ENCODE assay signal across 9 mouse cellular contexts in genomic region chr13:55483071-55483470, GRCm38 (mm10). TPM values are rescaled to one million over a fixed set of nuclear protein-coding genes. Genes with fewer than 3 reads are reported as not detected.
DNase-seq lines count a peak whose midpoint lies in the region; ATAC-seq lines count a peak whose summit lies in the region.
"Had no signal": no experiment of that assay in that cellular context is flagged by ENCODE, and none has a peak within 500 bp of the region (broad histone marks: within the 10 kb centered on the region; RNA-seq: fewer than 3 reads in every experiment).

No protein-coding gene starts in this region.

- H3K4me3 ChIP-seq in heart, embryonic 16.5 days (ENCODE audit: low read length): no peak overlapping the region
- H3K4me3 ChIP-seq in forebrain, embryonic 16.5 days (replicated peaks; ENCODE audit: low read length): peak overlapping the region; percentile 67
- peak overlapping the region; percentile 68 for H3K4me3 ChIP-seq in midbrain, embryonic 12.5 days

- no peak overlapping the region for H3K4me2 ChIP-seq in heart, embryonic 16.5 days (ENCODE audit: low read depth, low read length)
- peak overlapping the region; percentile 89 for H3K4me2 ChIP-seq in forebrain, embryonic 16.5 days (ENCODE audit: low read length)
- H3K4me2 ChIP-seq in midbrain, embryonic 12.5 days (replicated peaks): peak overlapping the region; percentile 96

- peak overlapping the region; percentile 47 for H3K27ac ChIP-seq in heart, embryonic 16.5 days (ENCODE audit: low read length)
- H3K27ac ChIP-seq in forebrain, embryonic 16.5 days (ENCODE audit: low read length): peak overlapping the region; percentile 97
- peak overlapping the region; percentile 99 for H3K27ac ChIP-seq in midbrain, embryonic 12.5 days (replicated peaks)

- intact Hi-C loops in heart, postnatal 14 days (cut with DNase I): no loop called here

- H3K9ac ChIP-seq in heart, embryonic 16.5 days (ENCODE audit: low read length): no peak overlapping the region
- H3K9ac ChIP-seq in forebrain, embryonic 16.5 days (replicated peaks; ENCODE audit: low read depth, low read length): peak overlapping the region; percentile 98
- H3K9ac ChIP-seq in midbrain, embryonic 12.5 days (replicated peaks): peak overlapping the region; percentile 46

- peaks cover 51% of the 10 kb centered on the region for H3K27me3 ChIP-seq in heart, embryonic 16.5 days (ENCODE audit: control insufficient read depth, insufficient read depth, low read length)
- no peaks in the 10 kb centered on the region for H3K27me3 ChIP-seq in forebrain, embryonic 16.5 days (replicated peaks; ENCODE audit: control insufficient read depth, insufficient read depth, low read length)
- H3K27me3 ChIP-seq in midbrain, embryonic 12.5 days: no peaks in the 10 kb centered on the region

- peaks cover 19% of the 10 kb centered on the region for H3K36me3 ChIP-seq in heart, embryonic 16.5 days (ENCODE audit: control insufficient read depth, insufficient read depth)
- H3K36me3 ChIP-seq in forebrain, embryonic 16.5 days (ENCODE audit: control insufficient read depth, insufficient read depth): peaks cover 35% of the 10 kb centered on the region
- peaks cover 53% of the 10 kb centered on the region for H3K36me3 ChIP-seq in midbrain, embryonic 12.5 days

- no peaks in the 10 kb centered on the region for H3K9me3 ChIP-seq in heart, embryonic 16.5 days (replicated peaks; ENCODE audit: control insufficient read depth, low read length)
- no peaks in the 10 kb centered on the region for H3K9me3 ChIP-seq in forebrain, embryonic 16.5 days (ENCODE audit: control insufficient read depth, low read length)
- H3K9me3 ChIP-seq in midbrain, embryonic 12.5 days: no peaks in the 10 kb centered on the region

- DNase-seq in heart, postnatal 14 days: no peak
- peak; percentile 90 for DNase-seq in Muller cell, postnatal 12 days (ENCODE audit: inconsistent ontology term)
- DNase-seq in cerebellum, adult 9-11 months: no peak
- DNase-seq in cerebellum, postnatal 25 days: no peak
- no peak for DNase-seq in ovary, postnatal 14 days (ENCODE audit: low spot score)
- DNase-seq: kidney, adult 8-10 months had no signal

- peaks cover 57% of the 10 kb centered on the region for H3K4me1 ChIP-seq in heart, embryonic 16.5 days (ENCODE audit: control insufficient read depth, insufficient read depth, low read length)
- peaks cover 45% of the 10 kb centered on the region for H3K4me1 ChIP-seq in forebrain, embryonic 16.5 days (replicated peaks; ENCODE audit: control insufficient read depth, insufficient read depth, low read length)
- peaks cover 49% of the 10 kb centered on the region for H3K4me1 ChIP-seq in midbrain, embryonic 12.5 days

- WGBS in heart, embryonic 16.5 days: 41% methylated on average over 9 of the region's 9 CpGs
- WGBS in forebrain, embryonic 16.5 days: 66% methylated on average over 9 of the region's 9 CpGs
- 53% methylated on average over 9 of the region's 9 CpGs for WGBS in midbrain, embryonic 12.5 days

- no peak for ATAC-seq in heart, embryonic 16.5 days (replicated peaks; ENCODE audit: extremely low read depth, insufficient read depth, low FRiP score)
- ATAC-seq in forebrain, embryonic 16.5 days: no peak
- ATAC-seq in midbrain, embryonic 12.5 days (ENCODE audit: low FRiP score, low read depth): no peak

RNA-seq across cellular contexts. Expression of gene Dbn1, which starts 4.8 kb away (rescaled TPM):
- polyA plus RNA-seq in heart, embryonic 16.5 days (2015; fragmentation: Nextera tagmentation; extraction: Ambion mirVana): 59.4 and 62.5 TPM in 2 replicates
- total RNA-seq in heart, postnatal 14 days (2021): 10 to 100 TPM; 27.0 to 27.3 TPM
- polyA plus RNA-seq in forebrain, embryonic 16.5 days (2015; fragmentation: Nextera tagmentation; extraction: Ambion mirVana): 792 and 816 TPM in 2 replicates
- polyA plus RNA-seq in midbrain, embryonic 12.5 days (2016; fragmentation: Nextera tagmentation; extraction: Ambion mirVana): 558 and 585 TPM in 2 replicates

RNA-seq across cellular contexts. Expression of gene Prr7, which starts 19.0 kb away (rescaled TPM):
- 0.25 and 0.28 TPM in 2 replicates for polyA plus RNA-seq in heart, embryonic 16.5 days (2015; fragmentation: Nextera tagmentation; extraction: Ambion mirVana)
- 1 to 10 TPM in 1 of 2 experiments, under 1 TPM in 1; 0.81 to 1.6 TPM for total RNA-seq in heart, postnatal 14 days (2021)
- polyA plus RNA-seq in forebrain, embryonic 16.5 days (2015; fragmentation: Nextera tagmentation; extraction: Ambion mirVana): 4.1 and 4.3 TPM in 2 replicates
- 2.0 and 2.3 TPM in 2 replicates for polyA plus RNA-seq in midbrain, embryonic 12.5 days (2016; fragmentation: Nextera tagmentation; extraction: Ambion mirVana)

RNA-seq across cellular contexts. Expression of gene Pdlim7, which starts 30.4 kb away (rescaled TPM):
- polyA plus RNA-seq in heart, embryonic 16.5 days (2015; fragmentation: Nextera tagmentation; extraction: Ambion mirVana): 229 and 248 TPM in 2 replicates
- total RNA-seq in heart, postnatal 14 days (2021): 10 to 100 TPM; 52.3 to 56.6 TPM
- polyA plus RNA-seq in forebrain, embryonic 16.5 days (2015; fragmentation: Nextera tagmentation; extraction: Ambion mirVana): 132 and 147 TPM in 2 replicates
- 140 and 156 TPM in 2 replicates for polyA plus RNA-seq in midbrain, embryonic 12.5 days (2016; fragmentation: Nextera tagmentation; extraction: Ambion mirVana)

RNA-seq across cellular contexts. Expression of gene Grk6, which starts 38.2 kb away (rescaled TPM):
- 11.4 and 19.4 TPM in 2 replicates for polyA plus RNA-seq in heart, embryonic 16.5 days (2015; fragmentation: Nextera tagmentation; extraction: Ambion mirVana)
- 10 to 100 TPM; 24.3 to 27.2 TPM for total RNA-seq in heart, postnatal 14 days (2021)
- 39.4 and 40.1 TPM in 2 replicates for polyA plus RNA-seq in forebrain, embryonic 16.5 days (2015; fragmentation: Nextera tagmentation; extraction: Ambion mirVana)
- polyA plus RNA-seq in midbrain, embryonic 12.5 days (2016; fragmentation: Nextera tagmentation; extraction: Ambion mirVana): 53.1 and 58.5 TPM in 2 replicates

RNA-seq across cellular contexts. Expression of gene Dok3, which starts 46.0 kb away (rescaled TPM):
- polyA plus RNA-seq in heart, embryonic 16.5 days (2015; fragmentation: Nextera tagmentation; extraction: Ambion mirVana): 1.9 and 2.2 TPM in 2 replicates
- 1 to 10 TPM; 1.9 to 2.3 TPM for total RNA-seq in heart, postnatal 14 days (2021)
- polyA plus RNA-seq in forebrain, embryonic 16.5 days (2015; fragmentation: Nextera tagmentation; extraction: Ambion mirVana): 3.1 and 4.6 TPM in 2 replicates
- 2.9 and 4.6 TPM in 2 replicates for polyA plus RNA-seq in midbrain, embryonic 12.5 days (2016; fragmentation: Nextera tagmentation; extraction: Ambion mirVana)

Comparison
In these comparisons a context has a peak if more than half of its experiments do, and no peak if none do; other contexts are left out.
1. H3K27ac ChIP-seq: peak in every context shown above with its lines; median percentile 99 in midbrain, embryonic 12.5 days; 97 in forebrain, embryonic 16.5 days; 47 in heart, embryonic 16.5 days.